Mouse (Mus musculus) heart, postnatal 25 days (tissue): Measurements from ENCODE around the gene Carnmt1. TPM values are rescaled to one million over a fixed set of nuclear protein-coding genes. Genes with fewer than 3 reads are reported as not detected.

Experiments used
- DNase-seq: peaks from one replicate; pipeline ENCODE4 v3.0.0; 2022; ENCODE audit warnings: low spot score
- intact Hi-C: fragments of 180-260 bp; cut with DNase I; formaldehyde crosslinking; loops from one replicate; pipeline ENCODE4 v1.15.1; 2025
- total RNA-seq, 2 experiments: library from RNA; stranded (reverse); gene quantifications; 2 replicates each; pipeline ENCODE4 v1.2.3; 2021

Carnmt1 gene
- total RNA-seq, 2 experiments from 2014 or later = 31.0 to 33.3 TPM

- no peak for DNase-seq
- intact Hi-C loops = no loop called here
Observed at GRCm38 (mm10) chr19:18708101-18708500, 37.5 kb downstream of the Carnmt1 start.

DNA sequence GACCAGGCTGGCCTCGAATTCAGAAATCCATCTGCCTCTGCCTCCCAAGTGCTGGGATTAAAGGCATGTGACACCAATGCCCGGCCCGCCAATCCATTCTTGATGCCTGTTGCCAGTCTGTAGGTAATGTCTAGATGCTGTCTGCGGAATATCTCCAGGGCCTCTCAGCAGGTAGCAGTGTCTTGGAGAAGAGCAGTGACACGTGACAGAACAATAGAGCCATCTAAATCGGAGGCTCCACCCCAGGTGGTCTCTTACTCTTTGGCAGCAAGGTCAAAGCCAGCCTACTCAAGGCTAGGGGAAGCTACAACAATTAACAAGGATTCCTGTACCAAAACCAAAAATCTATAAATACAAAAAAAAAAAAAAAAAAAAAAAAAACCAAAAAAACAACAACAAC lies 40.3 kb downstream of the Carnmt1 start:
- no peak for DNase-seq
- intact Hi-C loops = loop anchor here (5.0 kb wide), 1 partner anchor 39 kb away; the partner anchor contains the start of gene Carnmt1

GRCm38 (mm10) chr19:18711589-18711988 lies 41.0 kb downstream of the Carnmt1 start:
- no peak for DNase-seq
- intact Hi-C loops = loop anchor here (5.0 kb wide), 1 partner anchor 39 kb away; the partner anchor contains the start of gene Carnmt1

DNA sequence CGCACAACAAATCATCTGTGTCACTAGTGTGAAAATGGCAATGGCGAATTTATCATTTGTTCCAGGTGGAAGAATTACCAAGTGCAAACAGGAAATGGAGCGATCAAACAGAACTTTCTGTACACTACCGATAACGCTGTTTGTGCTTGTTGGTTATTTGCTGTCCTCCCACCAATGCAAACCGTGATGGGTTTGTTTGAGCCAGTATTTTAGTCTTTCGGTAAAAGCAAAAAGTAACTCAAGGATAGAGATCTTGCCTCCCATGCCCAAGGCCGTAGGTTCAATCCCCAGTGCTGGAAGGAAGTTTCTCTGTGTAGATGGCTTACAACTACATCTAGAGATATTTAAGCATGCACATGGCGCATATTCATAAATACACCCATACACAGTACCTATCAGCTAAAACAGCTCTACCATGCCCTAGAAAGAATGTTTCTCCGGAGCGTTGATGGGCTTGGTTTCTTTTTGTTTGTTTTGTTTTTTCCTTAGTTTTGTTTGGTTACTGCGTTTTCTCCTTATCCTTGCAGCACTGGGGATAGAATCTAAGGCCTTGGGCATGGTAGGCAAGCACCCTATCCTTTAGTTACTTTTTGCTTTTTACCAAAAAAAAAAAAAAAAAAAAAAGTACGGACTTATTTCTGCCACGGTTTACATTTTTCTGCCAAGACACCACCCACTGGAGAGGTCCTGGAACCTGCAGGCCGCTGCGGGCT lies 41.7 kb downstream of the Carnmt1 start:
- intact Hi-C loops = loop anchor here (5.0 kb wide), 1 partner anchor 40 kb away; the partner anchor contains the start of gene Carnmt1
- no peak for DNase-seq

- DNase-seq = peak; percentile 96
- intact Hi-C loops = loop anchor here (5.0 kb wide), 1 partner anchor 41 kb away; the partner anchor contains the start of gene Carnmt1
Observed at GRCm38 (mm10) chr19:18712866-18713300, 42.3 kb downstream of the Carnmt1 start, which contains the start of gene D030056L22Rik. Gene D030056L22Rik, plus strand, starts transcription at chr19:18713193.

- peak; percentile 6 for DNase-seq
- intact Hi-C loops = loop anchor here (5.0 kb wide), 1 partner anchor 41 kb away; the partner anchor contains the start of gene Carnmt1
Observed at GRCm38 (mm10) chr19:18713357-18713756, 42.8 kb downstream of the Carnmt1 start.

DNA sequence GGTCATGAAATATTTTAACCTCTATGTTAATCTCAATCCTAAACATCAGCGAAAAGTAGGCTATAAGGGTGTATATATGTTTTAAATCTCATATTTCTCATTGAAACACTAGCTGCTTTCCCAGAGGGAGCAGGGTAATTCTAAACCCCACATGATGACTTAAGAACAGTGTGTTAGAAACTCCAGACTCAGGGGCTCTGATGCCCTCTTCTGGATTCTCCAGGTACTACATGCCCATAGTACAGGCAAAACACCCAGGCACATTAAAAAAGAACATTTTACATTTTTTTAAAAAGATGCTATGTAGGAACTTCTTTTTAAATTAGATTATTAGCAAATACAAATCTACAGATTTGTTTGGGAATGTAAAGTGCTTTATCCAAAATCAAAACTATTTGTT lies 45.8 kb downstream of the Carnmt1 start:
- intact Hi-C loops = loop anchor here (2.0 to 5.0 kb wide), 2 partner anchors 28 to 79 kb away; no protein-coding TSS in a partner anchor
- no peak for DNase-seq

- DNase-seq = no peak
- intact Hi-C loops = no loop called here
Observed at GRCm38 (mm10) chr19:18720337-18720736, 49.8 kb downstream of the Carnmt1 start.

GRCm38 (mm10) chr19:18725186-18725585 lies 54.6 kb downstream of the Carnmt1 start:
- DNase-seq = no peak
- intact Hi-C loops = no loop called here

DNA sequence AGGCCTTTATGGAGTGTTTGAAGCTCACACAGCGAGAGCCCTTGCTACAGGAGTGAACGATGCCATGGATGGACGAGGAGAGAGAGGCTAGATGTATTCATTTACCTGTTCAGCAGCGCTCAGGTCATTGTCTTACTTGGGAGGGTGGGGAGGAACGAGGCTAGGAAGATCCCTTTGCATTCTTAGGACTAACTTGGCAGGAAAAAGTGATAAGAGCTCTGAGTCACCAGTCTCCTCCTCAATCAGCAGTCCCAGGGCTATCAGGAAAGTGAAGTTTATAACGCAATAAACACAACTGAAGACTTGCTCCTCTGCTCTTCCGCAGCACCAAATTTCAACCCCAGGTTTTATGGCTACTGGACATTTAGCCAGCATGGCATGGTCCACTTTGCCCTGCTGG lies 59.7 kb downstream of the Carnmt1 start:
- DNase-seq = no peak
- intact Hi-C loops = no loop called here

DNA sequence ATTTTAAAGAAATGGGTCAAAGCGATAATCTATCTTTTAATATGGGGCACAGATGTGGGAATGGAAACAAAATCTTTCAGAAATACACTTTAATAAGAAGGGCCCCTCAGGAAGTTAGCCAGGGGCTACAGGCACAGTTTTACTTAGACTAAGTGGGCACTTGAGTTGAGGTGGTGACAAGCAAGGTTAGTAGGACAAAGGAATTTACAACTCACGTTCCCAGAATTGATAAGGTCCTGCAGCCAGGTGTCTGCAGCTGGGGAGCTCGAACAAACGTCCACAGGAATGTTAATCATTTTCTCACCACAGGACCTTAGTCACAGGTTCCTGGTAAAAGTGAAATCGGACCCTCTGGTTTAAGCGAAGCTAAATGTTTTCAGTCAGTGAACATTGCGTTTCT lies 60.5 kb downstream of the Carnmt1 start:
- DNase-seq = no peak
- intact Hi-C loops = no loop called here

GRCm38 (mm10) chr19:18735901-18736300 lies 65.3 kb downstream of the Carnmt1 start:
- intact Hi-C loops = no loop called here
- DNase-seq = no peak

- no peak for DNase-seq
- intact Hi-C loops = no loop called here
Observed at GRCm38 (mm10) chr19:18739146-18739545, 68.6 kb downstream of the Carnmt1 start.

DNA sequence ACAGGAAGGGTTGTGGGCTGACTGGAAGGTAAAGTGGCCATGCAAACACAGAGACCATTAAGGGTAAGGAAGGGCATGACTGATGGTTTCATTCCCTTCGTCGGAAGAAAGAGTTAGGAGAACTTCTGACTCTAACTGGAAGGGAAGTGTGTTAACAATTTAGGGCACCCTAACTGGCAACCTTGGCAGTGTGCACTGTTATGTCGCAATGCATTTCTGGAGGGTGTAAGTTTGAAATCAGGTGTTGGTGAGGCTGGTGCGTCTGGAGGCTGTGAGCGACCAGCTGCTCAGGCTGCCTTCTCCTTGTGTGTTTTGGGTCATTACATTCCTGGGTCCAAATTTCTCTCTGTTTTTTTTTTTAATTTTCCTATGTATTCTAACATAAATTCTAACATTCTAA lies 73.4 kb downstream of the Carnmt1 start:
- DNase-seq = no peak
- intact Hi-C loops = loop anchor here (2.0 kb wide), 1 partner anchor 43 kb away; no protein-coding TSS in a partner anchor

- intact Hi-C loops = no loop called here
Observed at GRCm38 (mm10) chr19:18746576-18747340, 76.2 kb downstream of the Carnmt1 start.

GRCm38 (mm10) chr19:18747379-18747778 lies 76.8 kb downstream of the Carnmt1 start:
- intact Hi-C loops = no loop called here
- no peak for DNase-seq

More at GRCm38 (mm10) chr19:18746576-18747340, 76.2 kb downstream of the Carnmt1 start:
- DNase-seq = no peak

DNA sequence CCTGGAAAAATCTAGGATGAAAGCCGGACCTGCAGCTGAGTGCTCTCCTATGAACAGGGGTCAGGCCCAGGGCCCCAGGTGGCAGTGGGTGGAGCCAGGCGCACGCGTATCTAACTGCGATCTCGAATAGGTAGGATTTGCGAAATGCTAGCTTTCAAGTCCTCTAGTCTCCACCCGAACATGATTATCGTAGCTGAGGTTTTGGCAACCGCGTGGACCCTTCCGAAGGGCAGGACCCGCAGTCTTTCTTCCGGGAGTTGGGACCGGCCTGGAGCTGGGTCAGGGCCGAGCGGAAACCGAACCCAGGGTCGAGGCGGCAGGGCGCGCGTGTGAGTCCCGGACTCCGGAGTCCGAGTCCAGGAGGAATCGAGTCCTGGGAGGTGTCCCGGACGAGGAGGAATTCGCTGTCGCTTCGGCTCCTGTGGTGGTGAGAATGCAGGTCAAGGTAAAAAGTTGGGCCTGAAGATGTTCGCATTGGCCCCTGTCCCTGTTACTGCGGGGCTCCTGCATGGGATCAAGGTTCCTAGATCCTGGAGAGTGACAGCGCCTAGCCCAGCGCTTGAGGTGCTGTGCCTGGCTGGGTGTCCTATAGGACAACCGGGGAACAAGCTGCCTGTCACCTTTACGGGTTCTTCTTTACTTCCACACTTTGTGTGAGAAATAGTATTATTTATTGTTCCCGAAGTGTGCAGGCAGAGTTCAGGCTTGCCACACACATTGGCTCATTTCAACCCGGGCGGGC lies 79.2 kb downstream of the Carnmt1 start, which contains the start of gene Trpm6:
Trpm6 (plus strand) TSS at position 386 of the 742 bp plus-strand sequence.
- intact Hi-C loops = no loop called here

More for the DNA sequence above, 79.2 kb downstream of the Carnmt1 start, which contains the start of gene Trpm6:
- DNase-seq = no peak
